Comparison of ENCODE assay signal across 8 mouse cellular contexts in the genomic region with DNA sequence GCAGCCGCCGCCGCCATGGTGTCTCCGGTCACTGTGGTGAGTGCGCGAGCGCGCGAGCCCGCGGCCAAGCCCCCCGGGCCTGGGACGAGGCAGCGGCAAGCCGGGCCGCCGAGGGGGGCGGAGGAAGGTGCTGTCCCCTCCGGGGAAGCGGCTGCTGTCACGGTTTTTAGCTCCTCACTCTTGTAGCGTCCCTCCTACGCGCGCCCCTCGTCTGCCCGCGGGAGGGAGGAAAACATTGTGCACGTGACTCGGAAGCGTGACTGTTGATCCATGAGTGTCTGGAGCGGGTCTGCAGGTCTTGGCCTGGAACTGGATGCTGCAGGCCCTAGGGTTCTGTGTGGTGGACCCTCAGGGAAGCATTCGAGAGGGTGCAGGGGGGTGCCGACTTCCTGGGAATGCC. TPM values are rescaled to one million over a fixed set of nuclear protein-coding genes. Genes with fewer than 3 reads are reported as not detected.
DNase-seq lines count a peak whose midpoint lies in the region; ATAC-seq and TF ChIP-seq lines count a peak whose summit lies in the region.

No protein-coding gene starts in this region.

- DNase-seq in cerebellum, adult 9-10 months: peak; percentile 72
- no peak for DNase-seq in cerebellum, adult 8-10 months
- DNase-seq in MEL (ENCODE audit: low read depth, low spot score): no peak
- DNase-seq in forebrain, embryonic 11.5 days (ENCODE audit: low spot score): no peak
- DNase-seq in hindbrain, embryonic 10.5 days (ENCODE audit: low spot score): no peak
- peak; percentile 62 to 64 for DNase-seq in left cerebral cortex, adult 18-20 months (ENCODE audit: low spot score in 2 of 2)
- DNase-seq in lung, postnatal 36 days: peak; percentile 74

- peak overlapping the region; percentile 51 to 69 for H3K4me3 ChIP-seq in MEL (ENCODE audit: control insufficient read depth in 1 of 2, insufficient read depth in 1 of 2, low read depth in 2 of 2, low read length in 2 of 2)
- H3K4me3 ChIP-seq in forebrain, embryonic 11.5 days (ENCODE audit: low read depth, low read length): peak overlapping the region; percentile 81
- H3K4me3 ChIP-seq in hindbrain, embryonic 10.5 days: peak overlapping the region; percentile 78
- H3K4me3 ChIP-seq in stomach, embryonic 16.5 days (replicated peaks; ENCODE audit: low read length): peak overlapping the region; percentile 86

- peaks cover 0 to 15% of the 10 kb centered on the region in 2 experiments; a peak in 3 of 4 replicates for H3K4me1 ChIP-seq in MEL (ENCODE audit: control insufficient read depth in 1 of 2, insufficient read depth in 2 of 2, low read length in 2 of 2)
- H3K4me1 ChIP-seq in forebrain, embryonic 11.5 days (replicated peaks; ENCODE audit: control insufficient read depth, insufficient read depth, low read length): no peaks in the 10 kb centered on the region; the same call in 1 of the 2 replicates
- peaks cover 30% of the 10 kb centered on the region for H3K4me1 ChIP-seq in hindbrain, embryonic 10.5 days (replicated peaks)
- peaks cover 22% of the 10 kb centered on the region for H3K4me1 ChIP-seq in stomach, embryonic 16.5 days (ENCODE audit: control insufficient read depth, insufficient read depth, low read length)

- no peaks in the 10 kb centered on the region for H3K79me2 ChIP-seq in MEL (ENCODE audit: control insufficient read depth, insufficient read depth, low read length, poor library complexity)

- no peak for TF ChIP-seq RAD21 in MEL (IDR thresholded peaks at IDR 0.05; ENCODE audit: low read depth, low read length)

- no peak overlapping the region for H3K27ac ChIP-seq in MEL (ENCODE audit: control insufficient read depth, low read depth, low read length)
- H3K27ac ChIP-seq in forebrain, embryonic 11.5 days (ENCODE audit: low read depth, low read length): peak overlapping the region; percentile 76; the same call in 1 of the 2 replicates
- peak overlapping the region; percentile 93 for H3K27ac ChIP-seq in hindbrain, embryonic 10.5 days
- H3K27ac ChIP-seq in stomach, embryonic 16.5 days (ENCODE audit: low read length): peak overlapping the region; percentile 94

- under 1% methylated on average over 33 of the region's 34 CpGs for WGBS in forebrain, embryonic 11.5 days
- WGBS in hindbrain, embryonic 10.5 days: under 1% methylated on average over 34 of the region's 34 CpGs
- under 1% methylated on average over 34 of the region's 34 CpGs for WGBS in stomach, embryonic 16.5 days

- H3K27me3 ChIP-seq in MEL (ENCODE audit: control insufficient read depth in 1 of 2, insufficient read depth in 2 of 2, low read length in 2 of 2): peaks cover 0 to 4% of the 10 kb centered on the region in 2 experiments; a peak in 3 of 4 replicates
- H3K27me3 ChIP-seq in forebrain, embryonic 11.5 days (ENCODE audit: control insufficient read depth, insufficient read depth, low read length): no peaks in the 10 kb centered on the region
- H3K27me3 ChIP-seq in hindbrain, embryonic 10.5 days (ENCODE audit: insufficient read depth, poor library complexity, severe bottlenecking): peaks cover 7% of the 10 kb centered on the region; the same call in 1 of the 2 replicates
- H3K27me3 ChIP-seq in stomach, embryonic 16.5 days (ENCODE audit: control insufficient read depth, insufficient read depth, low read length): no peaks in the 10 kb centered on the region

- no peak for TF ChIP-seq POLR2A in MEL (IDR thresholded peaks at IDR 0.05; ENCODE audit: control insufficient read depth in 1 of 2, insufficient read depth in 1 of 2, low read depth in 1 of 2, low read length in 2 of 2, poor library complexity in 1 of 2)

- TF ChIP-seq EP300 in MEL (IDR thresholded peaks at IDR 0.05; ENCODE audit: low read depth in 1 of 2, low read length in 2 of 2): no peak

- TF ChIP-seq CTCF in MEL (IDR thresholded peaks at IDR 0.05 in 2 of 3, conservative IDR thresholded peaks at IDR 0.05 in 1 of 3; ENCODE audit: control insufficient read depth in 1 of 3, insufficient read depth in 1 of 3, low read depth in 2 of 3, low read length in 3 of 3, poor library complexity in 1 of 3, severe bottlenecking in 1 of 3): no peak

- no peaks in the 10 kb centered on the region for H3K9me3 ChIP-seq in MEL (replicated peaks; ENCODE audit: insufficient read depth, low read length)
- H3K9me3 ChIP-seq in forebrain, embryonic 11.5 days (ENCODE audit: control insufficient read depth, low read length): no peaks in the 10 kb centered on the region
- no peaks in the 10 kb centered on the region for H3K9me3 ChIP-seq in hindbrain, embryonic 10.5 days
- no peaks in the 10 kb centered on the region for H3K9me3 ChIP-seq in stomach, embryonic 16.5 days (replicated peaks; ENCODE audit: control insufficient read depth, low read length)

- H3K36me3 ChIP-seq in MEL (ENCODE audit: control insufficient read depth in 1 of 2, insufficient read depth in 2 of 2, low read length in 2 of 2): peaks cover 0 to 7% of the 10 kb centered on the region in 2 experiments; a peak in 2 of 4 replicates
- no peaks in the 10 kb centered on the region for H3K36me3 ChIP-seq in forebrain, embryonic 11.5 days (ENCODE audit: control insufficient read depth, insufficient read depth, low read length)
- H3K36me3 ChIP-seq in hindbrain, embryonic 10.5 days: peaks cover 14% of the 10 kb centered on the region
- no peaks in the 10 kb centered on the region for H3K36me3 ChIP-seq in stomach, embryonic 16.5 days (ENCODE audit: control insufficient read depth, insufficient read depth, low read length)

- H3K4me2 ChIP-seq in forebrain, embryonic 11.5 days (ENCODE audit: low read depth, low read length, severe bottlenecking): peak overlapping the region; percentile 72
- H3K4me2 ChIP-seq in stomach, embryonic 16.5 days (ENCODE audit: low read depth, low read length): peak overlapping the region; percentile 81

- ATAC-seq in forebrain, embryonic 11.5 days (replicated peaks; ENCODE audit: low FRiP score): peak; percentile 60
- peak; percentile 41 for ATAC-seq in stomach, embryonic 16.5 days (ENCODE audit: insufficient read depth, low FRiP score)

- peak overlapping the region; percentile 59 for H3K9ac ChIP-seq in MEL (ENCODE audit: control insufficient read depth, low read depth, low read length, poor library complexity, severe bottlenecking)
- H3K9ac ChIP-seq in forebrain, embryonic 11.5 days (ENCODE audit: low read length): peak overlapping the region; percentile 74
- peak overlapping the region; percentile 92 for H3K9ac ChIP-seq in stomach, embryonic 16.5 days (ENCODE audit: low read length)

TF ChIP-seq in MEL, 35 proteins besides CTCF, POLR2A, EP300 and RAD21:
- TF ChIP-seq MXI1 (IDR thresholded peaks at IDR 0.05; ENCODE audit: low read depth, low read length) (peak; percentile 60; the same call in 1 of the 2 replicates), GABPA (IDR thresholded peaks at IDR 0.05; ENCODE audit: low read depth, low read length) (no peak), CHD1 (IDR thresholded peaks at IDR 0.05; ENCODE audit: low read depth, low read length) (no peak), ZNF384 (IDR thresholded peaks at IDR 0.05; ENCODE audit: low read depth, low read length) (no peak), TCF12 (IDR thresholded peaks at IDR 0.05; ENCODE audit: low read depth, low read length) (no peak), BHLHE40 (IDR thresholded peaks at IDR 0.05; ENCODE audit: borderline replicate concordance, low read depth, low read length) (peak; percentile 84), USF1 (IDR thresholded peaks at IDR 0.05; ENCODE audit: low read depth, low read length) (peak; percentile 87), RCOR1 (IDR thresholded peaks at IDR 0.05; ENCODE audit: low read depth, low read length) (no peak), CHD2 (IDR thresholded peaks at IDR 0.05; ENCODE audit: low read length) (no peak), MAX (IDR thresholded peaks at IDR 0.05; ENCODE audit: low read length) (peak; percentile 78; the same call in 1 of the 2 replicates), E2F4 (IDR thresholded peaks at IDR 0.05; ENCODE audit: borderline replicate concordance, low read depth, low read length) (no peak), GATA1 (IDR thresholded peaks at IDR 0.05; ENCODE audit: low read depth, low read length) (no peak), USF2 (IDR thresholded peaks at IDR 0.05; ENCODE audit: borderline replicate concordance in 1 of 2, insufficient read depth in 1 of 2, low read depth in 1 of 2, low read length in 2 of 2) (peak in 1 of 2 experiments; percentile 42; a peak in 1 of 4 replicates)

RNA-seq across cellular contexts. Expression of gene Tmem86a, which starts 0.4 kb away (rescaled TPM):
- 0.23 and 0.27 TPM in 2 replicates for total RNA-seq in MEL (2012; rRNA removed)
- polyA plus RNA-seq in MEL (2012; ENCODE audit: insufficient read depth in 1 of 2, insufficient read length in 2 of 2, low read depth in 1 of 2, low replicate concordance in 2 of 2, missing spikeins in 1 of 2): under 1 TPM in 1 of 2 experiments, not detected in 1; 0.54 TPM
- polyA plus RNA-seq in forebrain, embryonic 11.5 days (2014; fragmentation: Nextera tagmentation; extraction: Ambion mirVana): 6.9 and 9.4 TPM in 2 replicates
- 11.2 and 12.8 TPM in 2 replicates for polyA plus RNA-seq in hindbrain, embryonic 10.5 days (2016; fragmentation: Nextera tagmentation; extraction: Ambion mirVana)
- 10 to 100 TPM; 13.2 to 13.5 TPM for total RNA-seq in left cerebral cortex, adult 18-20 months (2021)
- polyA plus RNA-seq in stomach, embryonic 16.5 days (2015; fragmentation: Nextera tagmentation; extraction: Ambion mirVana): 27.9 and 29.9 TPM in 2 replicates

RNA-seq across cellular contexts. Expression of gene Spty2d1, which starts 42.6 kb away (rescaled TPM):
- total RNA-seq in MEL (2012; rRNA removed): 14.9 and 15.1 TPM in 2 replicates
- polyA plus RNA-seq in MEL (2012; ENCODE audit: insufficient read depth in 1 of 2, insufficient read length in 2 of 2, low read depth in 1 of 2, low replicate concordance in 2 of 2, missing spikeins in 1 of 2): 10 to 100 TPM; 14.4 to 36.9 TPM
- 12.7 and 14.0 TPM in 2 replicates for polyA plus RNA-seq in forebrain, embryonic 11.5 days (2014; fragmentation: Nextera tagmentation; extraction: Ambion mirVana)
- polyA plus RNA-seq in hindbrain, embryonic 10.5 days (2016; fragmentation: Nextera tagmentation; extraction: Ambion mirVana): 10.4 and 11.7 TPM in 2 replicates
- total RNA-seq in left cerebral cortex, adult 18-20 months (2021): 10 to 100 TPM; 17.4 to 20.2 TPM
- 25.1 and 25.7 TPM in 2 replicates for polyA plus RNA-seq in stomach, embryonic 16.5 days (2015; fragmentation: Nextera tagmentation; extraction: Ambion mirVana)

Comparison
In these comparisons a context has a peak if more than half of its experiments do, and no peak if none do; other contexts are left out.
1. DNase-seq: peak in cerebellum, adult 9-10 months (single experiment), left cerebral cortex, adult 18-20 months (2 of 2) and lung, postnatal 36 days (single experiment); none in cerebellum, adult 8-10 months (single experiment), MEL (single experiment), forebrain, embryonic 11.5 days (single experiment) and hindbrain, embryonic 10.5 days (single experiment).
2. Peak in every context shown above with its lines, with median percentiles within 50 percentile points of each other: H3K4me3 ChIP-seq and H3K9ac ChIP-seq.